Mouse (Mus musculus) right cerebral cortex, postnatal 10 days (tissue): ENCODE measurements around the gene Gm10271.
A peak's percentile ranks its signal among the peaks of the same experiment; 100 is the strongest.

ENCODE experiments used
- DNase-seq, 2 experiments: peaks; one replicate each; pipeline ENCODE4 v3.0.0; 2021; ENCODE audit warnings: low spot score in 2 of 2

Gene Gm10271

GRCm38 (mm10) chr10:116972509-116972908 lies at the start of gene Gm10271:
Gm10271 (minus strand) TSS chr10:116972609.
- no peak for DNase-seq

GRCm38 (mm10) chr10:117021020-117021754 lies 48.8 kb upstream of the Gm10271 start:
- no peak for DNase-seq

- DNase-seq = no peak
Observed at GRCm38 (mm10) chr10:117018281-117018840, 46.0 kb upstream of the Gm10271 start.

GRCm38 (mm10) chr10:117014565-117014964 lies 42.2 kb upstream of the Gm10271 start:
- DNase-seq = no peak

- DNase-seq = peak; percentile 65 to 81
Observed at GRCm38 (mm10) chr10:117013689-117014390, 41.4 kb upstream of the Gm10271 start.

GRCm38 (mm10) chr10:117011047-117011446 lies 38.6 kb upstream of the Gm10271 start:
- DNase-seq = no peak

GRCm38 (mm10) chr10:117009691-117010090 lies 37.3 kb upstream of the Gm10271 start:
- no peak for DNase-seq

GRCm38 (mm10) chr10:117005707-117006464 lies 33.5 kb upstream of the Gm10271 start:
- DNase-seq = no peak

- no peak for DNase-seq
Observed at GRCm38 (mm10) chr10:117004695-117005094, 32.3 kb upstream of the Gm10271 start.

- DNase-seq = no peak
Observed at GRCm38 (mm10) chr10:117000975-117001374, 28.6 kb upstream of the Gm10271 start.

GRCm38 (mm10) chr10:116998716-116999455 lies 26.5 kb upstream of the Gm10271 start:
- DNase-seq = no peak

GRCm38 (mm10) chr10:116996236-116996600 lies 23.8 kb upstream of the Gm10271 start:
- DNase-seq = no peak

GRCm38 (mm10) chr10:116995584-116996235 lies 23.3 kb upstream of the Gm10271 start:
- no peak for DNase-seq

GRCm38 (mm10) chr10:116995162-116995561 lies 22.8 kb upstream of the Gm10271 start:
- no peak for DNase-seq

GRCm38 (mm10) chr10:116993971-116994370 lies 21.6 kb upstream of the Gm10271 start:
- no peak for DNase-seq

- no peak for DNase-seq
Observed at GRCm38 (mm10) chr10:116986264-116987082, 14.1 kb upstream of the Gm10271 start, which contains the start of gene Best3. Best3 (plus strand) TSS chr10:116986314.

- DNase-seq = no peak
Observed at GRCm38 (mm10) chr10:116984836-116985235, 12.4 kb upstream of the Gm10271 start.

GRCm38 (mm10) chr10:116982526-116982925 lies 10.1 kb upstream of the Gm10271 start:
- no peak for DNase-seq

- no peak for DNase-seq
Observed at GRCm38 (mm10) chr10:116980888-116981287, 8.5 kb upstream of the Gm10271 start.

GRCm38 (mm10) chr10:116980273-116980672 lies 7.9 kb upstream of the Gm10271 start:
- DNase-seq = no peak
